Mouse (Mus musculus): ENCODE data around the gene Boc.

DNA sequence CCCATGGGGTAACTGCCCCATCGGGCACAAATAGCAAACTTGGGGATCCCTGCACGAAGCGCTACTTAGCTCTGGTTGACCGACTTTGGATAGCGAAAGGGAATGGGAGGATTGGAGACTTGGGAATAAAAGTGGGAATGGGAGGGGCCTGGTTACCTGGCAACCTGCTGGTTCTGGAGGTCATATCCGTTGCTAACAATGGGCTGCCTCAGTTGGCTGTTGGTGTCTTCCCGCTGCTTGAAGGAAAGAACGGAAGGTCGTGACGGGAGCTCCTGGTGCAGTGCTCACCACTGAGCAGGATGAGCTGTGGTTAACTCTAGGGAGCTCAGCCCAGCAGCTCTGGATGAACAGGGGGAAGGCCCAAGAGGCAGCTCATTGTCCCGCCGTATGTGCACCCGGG, 71.5 kb downstream of the Boc start:
- no peak for TF ChIP-seq CTCF (IDR thresholded peaks at IDR 0.05; ENCODE audit: low read depth)
- no peak for TF ChIP-seq EP300 (IDR thresholded peaks at IDR 0.05; ENCODE audit: low read depth)
